ENCODE assay signal across 11 mouse cellular contexts in genomic region chr1:179106702-179107145, GRCm38 (mm10).
DNase-seq lines count a peak whose midpoint lies in the region; ATAC-seq lines count a peak whose summit lies in the region.
"Had no signal": no experiment of that assay in that cellular context is flagged by ENCODE, and none has a peak within 500 bp of the region (broad histone marks: within the 10 kb centered on the region; RNA-seq: fewer than 3 reads in every experiment).

No protein-coding gene starts in this region.

- no peaks in the 10 kb centered on the region for H3K27me3 ChIP-seq in embryonic facial prominence, embryonic 13.5 days
- H3K27me3 ChIP-seq in hindbrain, embryonic 12.5 days: peaks cover 14% of the 10 kb centered on the region; the same call in 1 of the 2 replicates
- peaks cover 6% of the 10 kb centered on the region; the same call in 1 of the 2 replicates for H3K27me3 ChIP-seq in midbrain, embryonic 14.5 days (ENCODE audit: control insufficient read depth, insufficient read depth, low read length)
- H3K27me3 ChIP-seq in heart, embryonic 10.5 days (ENCODE audit: insufficient read depth, poor library complexity, severe bottlenecking): no peaks in the 10 kb centered on the region
- H3K27me3 ChIP-seq: liver, embryonic 15.5 days had no signal

- 59% methylated on average over 6 of the region's 6 CpGs for WGBS in embryonic facial prominence, embryonic 13.5 days
- 28% methylated on average over 6 of the region's 6 CpGs for WGBS in hindbrain, embryonic 12.5 days
- WGBS in midbrain, embryonic 14.5 days: 21% methylated on average over 6 of the region's 6 CpGs
- WGBS in heart, embryonic 10.5 days: 84% methylated on average over 6 of the region's 6 CpGs

- no peak overlapping the region for H3K9ac ChIP-seq in embryonic facial prominence, embryonic 13.5 days
- H3K9ac ChIP-seq in hindbrain, embryonic 12.5 days: no peak overlapping the region
- 0 out of 2 replicates have a peak overlapping the region, but pooled peaks have one; percentile 23 for H3K9ac ChIP-seq in midbrain, embryonic 14.5 days (replicated peaks; ENCODE audit: low read length)
- H3K9ac ChIP-seq: liver, embryonic 15.5 days had no signal

- no peaks in the 10 kb centered on the region for H3K9me3 ChIP-seq in embryonic facial prominence, embryonic 13.5 days
- no peaks in the 10 kb centered on the region for H3K9me3 ChIP-seq in hindbrain, embryonic 12.5 days (replicated peaks)
- H3K9me3 ChIP-seq in midbrain, embryonic 14.5 days (ENCODE audit: control insufficient read depth, low read length): no peaks in the 10 kb centered on the region
- no peaks in the 10 kb centered on the region for H3K9me3 ChIP-seq in heart, embryonic 10.5 days
- H3K9me3 ChIP-seq: liver, embryonic 15.5 days had no signal

- H3K4me1 ChIP-seq in embryonic facial prominence, embryonic 13.5 days: peaks cover 51% of the 10 kb centered on the region
- peaks cover 27% of the 10 kb centered on the region for H3K4me1 ChIP-seq in hindbrain, embryonic 12.5 days
- peaks cover 15% of the 10 kb centered on the region for H3K4me1 ChIP-seq in midbrain, embryonic 14.5 days (ENCODE audit: control insufficient read depth, insufficient read depth, low read length)
- peaks cover 18% of the 10 kb centered on the region for H3K4me1 ChIP-seq in heart, embryonic 10.5 days

- peak overlapping the region; percentile 89 for H3K27ac ChIP-seq in embryonic facial prominence, embryonic 13.5 days
- H3K27ac ChIP-seq in hindbrain, embryonic 12.5 days: peak overlapping the region; percentile 56
- peak overlapping the region; percentile 60; the same call in 1 of the 2 replicates for H3K27ac ChIP-seq in midbrain, embryonic 14.5 days (replicated peaks; ENCODE audit: low read depth, low read length)
- H3K27ac ChIP-seq in heart, embryonic 10.5 days: no peak overlapping the region
- H3K27ac ChIP-seq: kidney, postnatal 0 days; liver, embryonic 15.5 days had no signal

- no peak overlapping the region for H3K4me3 ChIP-seq in embryonic facial prominence, embryonic 13.5 days
- H3K4me3 ChIP-seq in hindbrain, embryonic 12.5 days: no peak overlapping the region
- no peak overlapping the region for H3K4me3 ChIP-seq in midbrain, embryonic 14.5 days (replicated peaks; ENCODE audit: low read depth, low read length)
- no peak overlapping the region for H3K4me3 ChIP-seq in heart, embryonic 10.5 days
- H3K4me3 ChIP-seq: liver, embryonic 15.5 days had no signal

- no peak for ATAC-seq in embryonic facial prominence, embryonic 13.5 days (ENCODE audit: insufficient number of reproducible peaks, insufficient read depth, low FRiP score, low TSS enrichment, low read depth)
- peak; percentile 76 for ATAC-seq in hindbrain, embryonic 12.5 days (ENCODE audit: low FRiP score)
- peak; percentile 50; the same call in 1 of the 2 replicates for ATAC-seq in midbrain, embryonic 14.5 days (ENCODE audit: low FRiP score, low TSS enrichment)

- no peak overlapping the region for H3K4me2 ChIP-seq in embryonic facial prominence, embryonic 13.5 days
- peak overlapping the region; percentile 28 for H3K4me2 ChIP-seq in hindbrain, embryonic 12.5 days (replicated peaks)
- H3K4me2 ChIP-seq in midbrain, embryonic 14.5 days (ENCODE audit: low read length): peak overlapping the region; percentile 29
- H3K4me2 ChIP-seq: liver, embryonic 15.5 days had no signal

- DNase-seq in embryo, embryonic 10.5 days (ENCODE audit: low spot score): peak; percentile 49
- DNase-seq in embryo, embryonic 10 days (ENCODE audit: low spot score): no peak
- DNase-seq in midbrain, embryonic 14.5 days: peak; percentile 57
- DNase-seq in heart, embryonic 10.5 days (ENCODE audit: low spot score): no peak
- no peak for DNase-seq in left cerebral cortex, adult 9 months (ENCODE audit: low spot score in 2 of 2)
- DNase-seq in lung, adult 18-20 months: no peak
- DNase-seq: spleen, adult 18-20 months had no signal

- no peaks in the 10 kb centered on the region for H3K36me3 ChIP-seq in embryonic facial prominence, embryonic 13.5 days
- no peaks in the 10 kb centered on the region for H3K36me3 ChIP-seq in hindbrain, embryonic 12.5 days
- no peaks in the 10 kb centered on the region for H3K36me3 ChIP-seq in midbrain, embryonic 14.5 days (ENCODE audit: control insufficient read depth, insufficient read depth, low read length)
- H3K36me3 ChIP-seq in heart, embryonic 10.5 days: no peaks in the 10 kb centered on the region
- H3K36me3 ChIP-seq: liver, embryonic 15.5 days had no signal

Comparison
In these comparisons a context has a peak if more than half of its experiments do, and no peak if none do; other contexts are left out.
1. DNase-seq: peak in embryo, embryonic 10.5 days (single experiment) and midbrain, embryonic 14.5 days (single experiment); none in embryo, embryonic 10 days (single experiment), heart, embryonic 10.5 days (single experiment), left cerebral cortex, adult 9 months (0 of 2) and lung, adult 18-20 months (0 of 2).